Mouse (Mus musculus) yolk sac, embryonic 10.5 days (tissue): ENCODE measurements around the gene Kansl1.

ENCODE experiments used
- DNase-seq: peaks from one replicate; pipeline ENCODE4 v3.0.0-alpha.2; 2017; ENCODE audit warnings: low spot score

Kansl1 gene

GRCm38 (mm10) chr11:104309377-104310225 is 159.1 kb downstream of the Kansl1 start:
- DNase-seq, result no peak

GRCm38 (mm10) chr11:104307136-104307535 is 161.5 kb downstream of the Kansl1 start:
- no peak for DNase-seq

GRCm38 (mm10) chr11:104306483-104306882 is 162.2 kb downstream of the Kansl1 start:
- no peak for DNase-seq

GRCm38 (mm10) chr11:104305711-104306110 is 162.9 kb downstream of the Kansl1 start:
- no peak for DNase-seq

- DNase-seq, result no peak
Observed at GRCm38 (mm10) chr11:104303088-104303960, 165.3 kb downstream of the Kansl1 start.

- DNase-seq, result no peak
Observed at GRCm38 (mm10) chr11:104302628-104303027, 166.0 kb downstream of the Kansl1 start.

- no peak for DNase-seq
Observed at GRCm38 (mm10) chr11:104297671-104298070, 171.0 kb downstream of the Kansl1 start.

- peak; percentile 81 for DNase-seq
Observed at GRCm38 (mm10) chr11:104295656-104296055, 173.0 kb downstream of the Kansl1 start.

GRCm38 (mm10) chr11:104295145-104295544 is 173.5 kb downstream of the Kansl1 start:
- DNase-seq, result no peak

GRCm38 (mm10) chr11:104293241-104293640 is 175.4 kb downstream of the Kansl1 start:
- DNase-seq, result peak; percentile 73

- DNase-seq, result no peak
Observed at GRCm38 (mm10) chr11:104292443-104293220, 176.0 kb downstream of the Kansl1 start.

- DNase-seq, result peak; percentile 77
Observed at GRCm38 (mm10) chr11:104289199-104290031, 179.2 kb downstream of the Kansl1 start.

- DNase-seq, result no peak
Observed at GRCm38 (mm10) chr11:104288835-104289198, 179.8 kb downstream of the Kansl1 start.

- DNase-seq, result no peak
Observed at GRCm38 (mm10) chr11:104287113-104287512, 181.5 kb downstream of the Kansl1 start.
